Mouse (Mus musculus): ENCODE data around the gene Camk2g.

DNA sequence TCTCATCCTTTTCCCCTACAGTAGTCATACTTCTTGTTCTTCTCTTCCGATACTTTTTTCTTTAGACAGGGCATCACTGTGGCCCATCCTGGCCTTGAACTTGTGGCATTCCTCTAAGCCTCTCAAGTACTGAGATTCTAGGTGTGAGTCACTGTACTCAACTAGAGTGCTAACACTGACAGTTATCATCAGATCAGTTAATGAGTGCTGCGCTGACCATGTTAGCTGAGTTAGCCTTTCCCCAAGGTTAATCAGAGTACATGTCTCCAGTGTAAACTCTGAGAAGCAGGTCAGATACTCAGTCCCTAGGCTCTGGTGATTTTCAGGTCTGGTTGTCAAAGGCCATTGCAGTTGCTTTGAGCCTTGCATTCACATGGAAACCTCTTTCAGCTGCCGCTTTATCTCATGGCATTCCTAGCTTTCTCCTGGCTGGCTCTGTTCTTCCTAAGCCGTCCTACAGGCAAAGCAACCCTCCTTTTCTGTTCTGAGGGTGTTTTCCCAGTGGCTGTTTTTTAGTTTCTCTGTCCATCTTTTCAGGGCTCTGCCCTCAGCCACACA, 44.3 kb downstream of the Camk2g start:
- TF ChIP-seq POLR2A (IDR thresholded peaks at IDR 0.05; ENCODE audit: control insufficient read depth, extremely low read depth, insufficient read depth, low read length, poor library complexity) (no peak), CTCF (IDR thresholded peaks at IDR 0.05; ENCODE audit: borderline replicate concordance, control insufficient read depth, extremely low read depth, insufficient read depth, low read length, poor library complexity) (no peak)

Measured in thymus, adult 2 months (tissue).